Mouse (Mus musculus) spleen, adult 2 months (tissue): ENCODE results near the gene Npr3.

ENCODE experiments used
- CTCF ChIP-seq: fragments of 200-500 bp; IDR thresholded peaks from 2 replicates; pipeline ENCODE4 v1.5.1; 2011; ENCODE audit warnings: mild to moderate bottlenecking, inconsistent platforms; ENCODE audit not compliant: insufficient read depth, insufficient read length, insufficient replicate concordance; ENCODE audit errors: extremely low read depth
- POLR2A ChIP-seq: fragments of 200-500 bp; IDR thresholded peaks from 2 replicates; pipeline ENCODE4 v1.6.1; 2011; ENCODE audit warnings: low read depth, low read length, inconsistent platforms

DNA sequence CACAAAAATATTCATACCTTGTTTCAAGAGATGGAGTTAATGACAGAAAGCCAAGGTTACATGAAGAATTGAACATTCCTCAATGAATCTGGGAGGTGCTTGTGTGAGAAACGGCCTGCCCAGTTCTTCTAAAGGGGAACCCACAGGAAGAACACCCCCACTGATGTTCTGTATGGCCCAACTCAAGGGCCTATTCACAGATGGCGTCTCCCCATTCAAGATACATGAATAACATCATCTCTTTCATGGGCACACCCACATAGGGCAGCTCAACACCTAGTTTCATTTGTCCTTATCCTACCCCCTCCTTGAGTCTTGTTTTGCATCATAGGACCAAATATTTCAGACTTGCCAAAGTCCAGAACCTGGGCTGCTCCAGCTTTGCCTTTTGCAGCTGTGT lies 46.8 kb downstream of the Npr3 start:
- TF ChIP-seq CTCF = no peak
- TF ChIP-seq POLR2A = no peak
